ENCODE assay signal across 8 mouse cellular contexts in genomic region chr5:64092748-64093292, GRCm38 (mm10). TPM values are rescaled to one million over a fixed set of nuclear protein-coding genes. Genes with fewer than 3 reads are reported as not detected.
DNase-seq lines count a peak whose midpoint lies in the region; ATAC-seq and TF ChIP-seq lines count a peak whose summit lies in the region.

TSS of gene Pgm2 (plus strand) at chr5:64092950.

- H3K9ac ChIP-seq in heart, embryonic 11.5 days (ENCODE audit: low read depth, low read length): peak within 1 kb of the TSS; percentile 88
- H3K9ac ChIP-seq in kidney, embryonic 16.5 days (replicated peaks; ENCODE audit: low read length): peak within 1 kb of the TSS; percentile 72

- no peaks in the 10 kb centered on the region for H3K27me3 ChIP-seq in heart, embryonic 11.5 days (ENCODE audit: control insufficient read depth, insufficient read depth, low read length)
- no peaks in the 10 kb centered on the region for H3K27me3 ChIP-seq in kidney, embryonic 16.5 days (ENCODE audit: insufficient read depth, low read length)

- TF ChIP-seq POLR2A in brain, embryonic 14.5 days (IDR thresholded peaks at IDR 0.05; ENCODE audit: borderline replicate concordance, extremely low read depth, insufficient read depth, insufficient read length, poor library complexity, severe bottlenecking): peak; percentile 64; the same call in 1 of the 2 replicates

- TF ChIP-seq CTCF in brain, embryonic 14.5 days (IDR thresholded peaks at IDR 0.05; ENCODE audit: borderline replicate concordance, extremely low read depth, insufficient read depth, insufficient read length): no peak

- H3K4me3 ChIP-seq in heart, embryonic 11.5 days (ENCODE audit: low read depth, low read length): peak within 1 kb of the TSS; percentile 85
- peak within 1 kb of the TSS; percentile 70 for H3K4me3 ChIP-seq in kidney, embryonic 16.5 days (ENCODE audit: low read length)

- H3K36me3 ChIP-seq in heart, embryonic 11.5 days (ENCODE audit: control insufficient read depth, insufficient read depth, low read length): no peaks in the 10 kb centered on the region
- peaks cover 6% of the 10 kb centered on the region for H3K36me3 ChIP-seq in kidney, embryonic 16.5 days (ENCODE audit: insufficient read depth, low read length)

- ATAC-seq in erythroblast, adult 5-6 weeks (replicated peaks; ENCODE audit: low FRiP score, poor library complexity, severe bottlenecking): peak; percentile 99
- ATAC-seq in heart, embryonic 11.5 days (replicated peaks; ENCODE audit: insufficient number of reproducible peaks, low FRiP score, low TSS enrichment): peak; percentile 91
- ATAC-seq in kidney, embryonic 16.5 days (ENCODE audit: low FRiP score, low TSS enrichment): peak; percentile 97

- H3K9me3 ChIP-seq in heart, embryonic 11.5 days (replicated peaks; ENCODE audit: control insufficient read depth, low read length): no peaks in the 10 kb centered on the region
- H3K9me3 ChIP-seq in kidney, embryonic 16.5 days (ENCODE audit: low read length): no peaks in the 10 kb centered on the region

- peaks cover 12% of the 10 kb centered on the region; the same call in 1 of the 2 replicates for H3K4me1 ChIP-seq in heart, embryonic 11.5 days (ENCODE audit: control insufficient read depth, insufficient read depth, low read length)
- H3K4me1 ChIP-seq in kidney, embryonic 16.5 days (ENCODE audit: insufficient read depth, low read length): peaks cover 13% of the 10 kb centered on the region

- DNase-seq in CD4-positive helper T cell, adult 2 months (ENCODE audit: low read depth, low spot score): peak; percentile 90
- DNase-seq in brain, embryonic 14.5 days (ENCODE audit: low read depth): peak; percentile 94
- peak; percentile 96 for DNase-seq in liver
- DNase-seq in monocyte, adult 2 months (ENCODE audit: low read depth in 1 of 2, low spot score in 2 of 2): peak; percentile 27 to 70
- peak; percentile 71 to 72 for DNase-seq in spleen, postnatal 14 days (ENCODE audit: low spot score in 2 of 2)

- peak within 1 kb of the TSS; percentile 84 for H3K4me2 ChIP-seq in heart, embryonic 11.5 days
- peak within 1 kb of the TSS; percentile 66 for H3K4me2 ChIP-seq in kidney, embryonic 16.5 days (replicated peaks; ENCODE audit: low read depth, low read length)

- WGBS in heart, embryonic 11.5 days (ENCODE audit: insufficient replicate concordance): under 1% methylated on average over 42 of the region's 43 CpGs
- under 1% methylated on average over 41 of the region's 43 CpGs for WGBS in kidney, embryonic 16.5 days

- peak within 1 kb of the TSS; percentile 70 for H3K27ac ChIP-seq in heart, embryonic 11.5 days (ENCODE audit: low read depth, low read length)
- peak within 1 kb of the TSS; percentile 64 for H3K27ac ChIP-seq in kidney, embryonic 16.5 days (ENCODE audit: low read length)

RNA-seq across cellular contexts. Expression of gene Pgm2, which starts in this region (rescaled TPM):
- 17.2 and 20.7 TPM in 2 replicates for polyA plus RNA-seq in brain, embryonic 14.5 days (2012; rRNA removed)
- 7.1 and 10.0 TPM in 2 replicates for total RNA-seq in erythroblast, adult 5-6 weeks (2015; ENCODE audit: low replicate concordance)
- total RNA-seq in erythroblast, adult 5-6 weeks (2017; ENCODE audit: low replicate concordance): 8.3 and 11.8 TPM in 2 replicates
- 18.1 and 20.2 TPM in 2 replicates for polyA plus RNA-seq in heart, embryonic 11.5 days (2014; fragmentation: Nextera tagmentation; extraction: Ambion mirVana)
- polyA plus RNA-seq in kidney, embryonic 16.5 days (2015; fragmentation: Nextera tagmentation; extraction: Ambion mirVana): 39.9 and 42.9 TPM in 2 replicates

Comparison
In these comparisons a context has a peak if more than half of its experiments do, and no peak if none do; other contexts are left out.
1. Peak in every context shown above with its lines: DNase-seq, ATAC-seq, H3K4me3 ChIP-seq and H3K27ac ChIP-seq.